In genomic region chr6:4506106-4506505, GRCm38 (mm10) we compare ENCODE assay signal across 7 mouse cellular contexts. TPM values are rescaled to one million over a fixed set of nuclear protein-coding genes. Genes with fewer than 3 reads are reported as not detected.
DNase-seq lines count a peak whose midpoint lies in the region; ATAC-seq and TF ChIP-seq lines count a peak whose summit lies in the region.

No protein-coding gene starts in this region.

- peak overlapping the region; percentile 83 for H3K27ac ChIP-seq in embryonic fibroblast, embryonic 13.5 days (ENCODE audit: insufficient read depth, low read length)
- peak overlapping the region; percentile 71 for H3K27ac ChIP-seq in intestine, embryonic 15.5 days

- peak; percentile 95 for DNase-seq in adipocyte (ENCODE audit: low spot score)
- peak; percentile 73 for DNase-seq in lung, postnatal 10 days
- DNase-seq in testis, postnatal 14 days (ENCODE audit: low spot score) = peak; percentile 41
- no peak for DNase-seq in cerebellum, adult 8-10 months
- DNase-seq in urinary bladder, adult 18-20 months (ENCODE audit: low spot score in 2 of 2) = no peak

- no peaks in the 10 kb centered on the region for H3K27me3 ChIP-seq in intestine, embryonic 15.5 days (replicated peaks)

- peak; percentile 35; the same call in 1 of the 2 replicates for ATAC-seq in intestine, embryonic 15.5 days

- H3K9me3 ChIP-seq in intestine, embryonic 15.5 days = no peaks in the 10 kb centered on the region

- H3K4me1 ChIP-seq in embryonic fibroblast, embryonic 13.5 days (ENCODE audit: control insufficient read depth, insufficient read depth, low read length) = peaks cover 6% of the 10 kb centered on the region
- 0 out of 2 replicates have a peak, but pooled peaks cover 4% of the 10 kb centered on the region for H3K4me1 ChIP-seq in intestine, embryonic 15.5 days (replicated peaks)

- peak overlapping the region; percentile 71 for H3K4me3 ChIP-seq in embryonic fibroblast, embryonic 13.5 days (ENCODE audit: insufficient read depth, low read length)
- H3K4me3 ChIP-seq in intestine, embryonic 15.5 days (replicated peaks) = peak overlapping the region; percentile 46

- 16% methylated on average over 11 of the region's 11 CpGs for WGBS in intestine, embryonic 15.5 days

- H3K4me2 ChIP-seq in intestine, embryonic 15.5 days (replicated peaks) = peak overlapping the region; percentile 73

- peak overlapping the region; percentile 50 for H3K9ac ChIP-seq in intestine, embryonic 15.5 days

- no peaks in the 10 kb centered on the region for H3K36me3 ChIP-seq in intestine, embryonic 15.5 days

- TF ChIP-seq POLR2A in embryonic fibroblast, embryonic 13.5 days (IDR thresholded peaks at IDR 0.05; ENCODE audit: low read depth, low read length) = no peak

- no peak for TF ChIP-seq CTCF in embryonic fibroblast, embryonic 13.5 days (IDR thresholded peaks at IDR 0.05; ENCODE audit: borderline replicate concordance, insufficient read depth, low read length)

RNA-seq across cellular contexts. Expression of gene Col1a2, which starts 1.5 kb away (rescaled TPM):
- 3,465 and 4,838 TPM in 2 replicates for polyA plus RNA-seq in embryonic fibroblast, embryonic 13.5 days (2011; ENCODE audit: insufficient read length, low read depth, missing spikeins)
- polyA plus RNA-seq in intestine, embryonic 15.5 days (2015; fragmentation: Nextera tagmentation; extraction: Ambion mirVana) = 472 and 528 TPM in 2 replicates

Comparison
In these comparisons a context has a peak if more than half of its experiments do, and no peak if none do; other contexts are left out.
1. DNase-seq: peak in adipocyte (single experiment), lung, postnatal 10 days (single experiment) and testis, postnatal 14 days (single experiment); none in cerebellum, adult 8-10 months (single experiment) and urinary bladder, adult 18-20 months (0 of 2).